Mouse (Mus musculus) cortical plate, adult 2 months (tissue): ENCODE data around the gene Retreg3.

Experiments used
- CTCF ChIP-seq: fragments of 200-500 bp; IDR thresholded peaks from 2 replicates; pipeline ENCODE4 v1.5.1; 2011; ENCODE audit warnings: mild to moderate bottlenecking, control low read depth, low read length; ENCODE audit not compliant: insufficient read depth; ENCODE audit errors: extremely low read depth
- POLR2A ChIP-seq: fragments of 200-500 bp; IDR thresholded peaks from 2 replicates; pipeline ENCODE4 v1.6.1; 2011; ENCODE audit warnings: mild to moderate bottlenecking, low read length, control low read depth; ENCODE audit not compliant: insufficient read depth; ENCODE audit errors: extremely low read depth

GRCm38 (mm10) chr11:101131187-101131586 lies 11.5 kb upstream of the Retreg3 start:
- TF ChIP-seq CTCF, result no peak
- no peak for TF ChIP-seq POLR2A
